Mouse (Mus musculus) kidney, adult 2 months (tissue): ENCODE measurements at regions not wholly inside any gene's neighbourhood (a gene's known extent, or its start where the extent isn't known, plus 50 kb on each side); places are given as distances from the start of the nearest gene placed in this dataset.

ENCODE experiments used
- CTCF ChIP-seq: fragments of 200-500 bp; conservative IDR thresholded peaks from 2 replicates; pipeline ENCODE4 v1.5.1; 2011; ENCODE audit warnings: low read depth, mild to moderate bottlenecking, control low read depth, low read length, moderate library complexity, mixed read lengths; ENCODE audit not compliant: insufficient read depth, insufficient read length
- POLR2A ChIP-seq: fragments of 200-500 bp; IDR thresholded peaks from one replicate; pipeline ENCODE4 v1.6.1; 2011; ENCODE audit warnings: low read depth, low read length, control low read depth

GRCm38 (mm10) chr7:111897016-111897415, 117.2 kb upstream of the Galnt18 start:
- TF ChIP-seq CTCF (no peak), POLR2A (no peak)
